Mouse (Mus musculus): Measurements from ENCODE around the gene Myo15. TPM values are rescaled to one million over a fixed set of nuclear protein-coding genes. Genes with fewer than 3 reads are reported as not detected.

The Myo15 gene
- 0.04 TPM in 1 of 2 replicates, not detected in the other for polyA plus RNA-seq (2021; fragmentation: Nextera tagmentation)
- long read RNA-seq, experiment 1, partial matches to known transcripts = 1 of 4 reads
- long read RNA-seq, experiment 1, other reads (novel, unspliced or antisense) = 3 of 4 reads
- long read RNA-seq, experiment 2 = 0 reads

GRCm38 (mm10) chr11:60469039-60469438 is at the start of gene Myo15:
Myo15 (plus strand) TSS chr11:60469339.

DNA sequence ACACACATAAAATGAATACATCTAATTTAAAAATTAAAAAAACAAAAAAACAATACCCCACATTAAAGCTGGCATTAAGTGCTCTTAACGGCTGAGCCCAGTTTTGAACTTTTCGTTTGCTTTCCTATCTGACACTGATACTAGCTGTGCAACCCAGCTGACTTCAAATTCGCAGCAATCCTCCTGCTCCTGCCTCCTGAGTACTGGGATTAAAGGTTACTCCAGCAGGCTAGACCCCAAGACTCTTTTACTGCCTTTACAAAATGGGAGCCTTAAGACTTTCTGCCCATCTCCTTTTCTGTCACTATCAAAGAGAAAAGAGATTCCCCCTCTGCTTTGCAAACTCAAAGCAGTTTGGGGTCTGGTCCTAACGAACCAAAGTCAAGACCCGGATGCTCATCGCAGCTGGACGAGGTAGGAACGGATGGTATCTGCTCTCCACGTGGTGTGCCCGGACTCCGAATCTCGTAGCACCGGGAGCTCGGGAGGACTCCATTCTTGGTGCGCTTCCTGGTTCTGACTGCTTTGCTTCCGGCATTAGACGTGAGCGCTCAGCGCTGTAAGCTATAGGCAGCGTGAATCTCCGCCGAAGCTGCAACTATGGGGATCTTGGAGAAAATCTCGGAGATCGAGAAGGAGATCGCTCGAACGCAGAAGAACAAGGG is 14.9 kb upstream of the Myo15 start, which contains the start of gene Drg2:
TSS of gene Drg2 (plus strand) at position 512 of the 665 bp plus-strand sequence.

GRCm38 (mm10) chr11:60536180-60536858 is 67.2 kb downstream of the Myo15 start, which contains the start of gene Alkbh5:
Alkbh5 (plus strand) TSS chr11:60536381.

Other genes starting within 250 kb of the Myo15 start
- gene Srebf1, start 246.8 kb upstream of the Myo15 start, polyA plus RNA-seq (2021; fragmentation: Nextera tagmentation) = 11.2 and 13.3 TPM in 2 replicates
- gene Tom1l2, start 116.4 kb upstream of the Myo15 start, polyA plus RNA-seq (2021; fragmentation: Nextera tagmentation) = 67.3 and 75.3 TPM in 2 replicates
- 7.1 and 9.7 TPM in 2 replicates for gene Drc3, start 116.0 kb upstream of the Myo15 start, polyA plus RNA-seq (2021; fragmentation: Nextera tagmentation)
- gene Gid4, start 52.2 kb upstream of the Myo15 start, polyA plus RNA-seq (2021; fragmentation: Nextera tagmentation) = 43.7 and 47.2 TPM in 2 replicates
- 22.6 and 30.2 TPM in 2 replicates for gene Atpaf2, start 50.9 kb upstream of the Myo15 start, polyA plus RNA-seq (2021; fragmentation: Nextera tagmentation)
- 54.6 and 57.6 TPM in 2 replicates for gene Drg2, start 14.7 kb upstream of the Myo15 start, polyA plus RNA-seq (2021; fragmentation: Nextera tagmentation)
- gene Alkbh5, start 67.0 kb downstream of the Myo15 start, polyA plus RNA-seq (2021; fragmentation: Nextera tagmentation) = 25.8 and 28.9 TPM in 2 replicates
- 14.7 and 16.7 TPM in 2 replicates for gene Llgl1, start 230.4 kb downstream of the Myo15 start, polyA plus RNA-seq (2021; fragmentation: Nextera tagmentation)